In genomic region chr19:11497300-11497699, GRCm38 (mm10) we compare ENCODE assay signal across 16 mouse cellular contexts. TPM values are rescaled to one million over a fixed set of nuclear protein-coding genes. Genes with fewer than 3 reads are reported as not detected.
"Had no signal": no experiment of that assay in that cellular context is flagged by ENCODE, and none has a peak within 500 bp of the region (broad histone marks: within the 10 kb centered on the region; RNA-seq: fewer than 3 reads in every experiment).

No protein-coding gene starts in this region.

RNA-seq across cellular contexts. Expression of gene Gm8369, which starts 11.6 kb away (rescaled TPM):
- polyA plus RNA-seq: kidney, embryonic 16.5 days; limb, embryonic 12.5 days; limb, embryonic 15.5 days; liver, embryonic 11.5 days; lung, embryonic 14.5 days; midbrain, embryonic 12.5 days; midbrain, embryonic 15.5 days; myocyte; neural tube, embryonic 11.5 days; neural tube, embryonic 14.5 days; stomach, embryonic 14.5 days had no signal

RNA-seq across cellular contexts. Expression of gene Ms4a6b, which starts 19.0 kb away (rescaled TPM):
- polyA plus RNA-seq: myocyte had no signal

RNA-seq across cellular contexts. Expression of gene Ms4a6c, which starts 28.1 kb away (rescaled TPM):
- polyA plus RNA-seq: myocyte had no signal

RNA-seq across cellular contexts. Expression of gene Ms4a4d, which starts 39.3 kb away (rescaled TPM):
- total RNA-seq: layer of hippocampus, adult 18-20 months; layer of hippocampus, postnatal 14 days; left cerebral cortex, adult 8-10 months; left cerebral cortex, postnatal 14 days; left cerebral cortex, postnatal 4 days had no signal
- polyA plus RNA-seq: midbrain, embryonic 12.5 days; midbrain, embryonic 15.5 days had no signal

RNA-seq across cellular contexts. Expression of gene Ms4a4b, which starts 53.9 kb away (rescaled TPM):
- total RNA-seq: layer of hippocampus, adult 18-20 months; layer of hippocampus, postnatal 14 days; left cerebral cortex, postnatal 14 days; left cerebral cortex, postnatal 4 days had no signal
- polyA plus RNA-seq: limb, embryonic 12.5 days; liver, embryonic 11.5 days; lung, embryonic 14.5 days; midbrain, embryonic 12.5 days; myocyte; neural tube, embryonic 11.5 days; neural tube, embryonic 14.5 days had no signal
